Mouse (Mus musculus): ENCODE results near the gene Gm10719. TPM values are rescaled to one million over a fixed set of nuclear protein-coding genes. Genes with fewer than 3 reads are reported as not detected.
"Not testable (repeated sequence)": the region's sequence is repeated elsewhere in the genome, so short reads cannot be mapped to it uniquely, and the experiment has no call there.

The Gm10719 gene
- polyA plus RNA-seq, 1 experiment from 2014 or later, result 0.19 TPM

DNA sequence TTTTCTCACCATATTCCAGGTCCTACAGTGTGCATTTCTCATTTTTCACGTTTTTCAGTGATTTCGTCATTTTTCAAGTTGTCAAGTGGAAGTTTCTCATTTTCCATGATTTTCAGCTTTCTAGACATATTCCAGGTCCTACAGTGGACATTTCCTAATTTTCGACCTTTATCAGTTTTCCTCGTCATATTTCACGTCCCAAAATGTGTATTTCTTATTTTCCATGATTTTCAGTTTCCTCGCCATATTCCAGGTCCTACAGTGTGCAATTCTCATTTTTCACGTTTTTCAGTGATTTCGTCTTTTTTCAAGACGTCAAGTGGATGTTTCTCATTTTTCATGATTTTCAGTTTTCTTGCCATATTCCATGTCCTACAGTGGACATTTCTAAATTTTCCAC is 10.0 kb downstream of the Gm10719 start:
- H3K36me3 ChIP-seq; H3K27ac ChIP-seq; H3K9ac ChIP-seq; H3K9me3 ChIP-seq (replicated peaks); H3K27me3 ChIP-seq; H3K4me2 ChIP-seq; H3K4me1 ChIP-seq (replicated peaks); ATAC-seq (replicated peaks; ENCODE audit: insufficient number of reproducible peaks, insufficient read depth, low FRiP score, low read depth); H3K4me3 ChIP-seq: not testable (repeated sequence)
- WGBS, result 63% methylated on average over 9 of the region's 9 CpGs

DNA sequence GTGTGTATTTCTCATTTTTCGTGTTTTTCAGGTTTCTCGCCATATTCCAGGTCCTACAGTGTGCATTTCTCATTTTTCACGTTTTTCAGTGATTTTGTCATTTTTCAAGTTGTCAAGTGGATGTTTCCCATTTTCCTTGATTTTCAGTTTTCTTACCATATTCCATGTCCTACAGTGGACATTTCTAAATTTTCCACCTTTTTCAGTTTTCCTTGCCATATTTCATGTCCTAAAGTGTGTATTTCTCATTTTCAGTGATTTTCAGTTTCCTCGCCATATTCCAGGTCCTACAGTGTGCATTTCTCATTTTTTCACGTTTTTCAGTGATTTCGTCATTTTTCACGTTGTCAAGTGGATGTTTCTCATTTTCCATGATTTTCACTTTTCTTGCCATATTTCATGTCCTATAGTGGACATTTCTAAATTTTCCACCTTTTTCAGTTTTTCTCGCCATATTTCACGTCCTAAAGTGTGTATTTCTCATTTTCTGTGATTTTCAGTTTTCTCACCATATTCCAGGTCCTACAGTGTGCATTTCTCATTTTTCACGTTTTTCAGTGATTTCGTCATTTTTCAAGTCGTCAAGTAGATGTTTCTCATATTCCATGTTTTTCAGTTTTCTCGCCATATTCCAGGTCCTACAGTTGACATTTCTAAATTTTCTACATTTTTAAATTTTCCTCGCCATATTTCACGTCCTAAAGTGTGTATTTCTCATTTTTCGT is 12.2 kb downstream of the Gm10719 start:
- not testable (repeated sequence) for H3K27me3 ChIP-seq; H3K4me3 ChIP-seq; H3K4me1 ChIP-seq (replicated peaks); H3K9ac ChIP-seq; H3K36me3 ChIP-seq; H3K4me2 ChIP-seq; H3K27ac ChIP-seq; H3K9me3 ChIP-seq (replicated peaks); ATAC-seq (replicated peaks; ENCODE audit: insufficient number of reproducible peaks, insufficient read depth, low FRiP score, low read depth)
- 59% methylated on average over 13 of the region's 16 CpGs for WGBS

DNA sequence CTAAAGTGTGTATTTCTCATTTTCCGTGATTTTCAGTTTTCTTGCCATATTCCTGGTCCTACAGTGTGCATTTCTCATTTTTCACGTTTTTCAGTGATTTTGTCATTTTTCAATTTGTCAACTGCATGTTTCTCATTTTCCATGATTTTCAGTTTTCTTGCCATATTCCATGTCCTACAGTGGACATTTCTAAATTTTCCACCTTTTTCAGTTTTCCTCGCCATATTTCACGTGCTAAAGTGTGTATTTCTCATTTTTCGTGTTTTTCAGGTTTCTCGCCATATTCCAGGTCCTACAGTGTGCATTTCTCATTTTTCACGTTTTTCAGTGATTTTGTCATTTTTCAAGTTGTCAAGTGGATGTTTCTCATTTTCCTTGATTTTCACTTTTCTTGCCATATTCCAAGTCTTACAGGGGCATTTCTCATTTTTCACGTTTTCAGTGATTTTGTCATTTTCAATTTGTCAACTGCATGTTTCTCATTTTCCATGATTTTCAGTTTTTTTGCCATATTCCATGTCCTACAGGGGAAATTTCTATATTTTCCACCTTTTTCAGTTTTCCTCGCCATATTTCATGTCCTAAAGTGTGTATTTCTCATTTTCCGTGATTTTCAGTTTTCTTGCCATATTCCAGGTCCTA is 13.6 kb downstream of the Gm10719 start:
- WGBS, result 72% methylated on average over 4 of the region's 10 CpGs
- H3K27ac ChIP-seq; H3K36me3 ChIP-seq; H3K4me1 ChIP-seq (replicated peaks); H3K4me2 ChIP-seq; H3K27me3 ChIP-seq; H3K9ac ChIP-seq; H3K4me3 ChIP-seq; H3K9me3 ChIP-seq (replicated peaks); ATAC-seq (replicated peaks; ENCODE audit: insufficient number of reproducible peaks, insufficient read depth, low FRiP score, low read depth): not testable (repeated sequence)

DNA sequence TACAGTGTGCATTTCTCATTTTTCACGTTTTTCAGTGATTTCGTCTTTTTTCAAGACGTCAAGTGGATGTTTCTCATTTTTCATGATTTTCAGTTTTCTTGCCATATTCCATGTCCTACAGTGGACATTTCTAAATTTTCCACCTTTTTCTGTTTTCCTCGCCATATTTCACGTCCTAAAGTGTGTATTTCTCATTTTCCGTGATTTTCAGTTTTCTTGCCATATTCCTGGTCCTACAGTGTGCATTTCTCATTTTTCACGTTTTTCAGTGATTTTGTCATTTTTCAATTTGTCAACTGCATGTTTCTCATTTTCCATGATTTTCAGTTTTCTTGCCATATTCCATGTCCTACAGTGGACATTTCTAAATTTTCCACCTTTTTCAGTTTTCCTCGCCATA is 17.1 kb downstream of the Gm10719 start, which contains the start of gene Gm17535:
TSS of gene Gm17535 (plus strand) at position 301 of the 400 bp plus-strand sequence.
- 47% methylated on average over 1 of the region's 8 CpGs for WGBS
- not testable (repeated sequence) for H3K36me3 ChIP-seq; H3K4me1 ChIP-seq (replicated peaks); H3K4me2 ChIP-seq; ATAC-seq (replicated peaks; ENCODE audit: insufficient number of reproducible peaks, insufficient read depth, low FRiP score, low read depth); H3K27me3 ChIP-seq; H3K27ac ChIP-seq; H3K9ac ChIP-seq; H3K9me3 ChIP-seq (replicated peaks); H3K4me3 ChIP-seq

DNA sequence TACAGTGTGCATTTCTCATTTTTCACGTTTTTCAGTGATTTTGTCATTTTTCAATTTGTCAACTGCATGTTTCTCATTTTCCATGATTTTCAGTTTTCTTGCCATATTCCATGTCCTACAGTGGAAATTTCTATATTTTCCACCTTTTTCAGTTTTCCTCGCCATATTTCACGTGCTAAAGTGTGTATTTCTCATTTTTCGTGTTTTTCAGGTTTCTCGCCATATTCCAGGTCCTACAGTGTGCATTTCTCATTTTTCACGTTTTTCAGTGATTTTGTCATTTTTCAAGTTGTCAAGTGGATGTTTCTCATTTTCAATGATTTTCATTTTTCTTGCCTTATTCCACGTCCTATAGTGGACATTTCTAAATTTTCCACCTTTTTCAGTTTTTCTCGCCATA is 19.4 kb downstream of the Gm10719 start, which contains the start of gene Gm10715:
TSS of gene Gm10715 (plus strand) at position 301 of the 400 bp plus-strand sequence.
- H3K4me3 ChIP-seq; H3K27ac ChIP-seq; H3K36me3 ChIP-seq; H3K9ac ChIP-seq; H3K4me1 ChIP-seq (replicated peaks); H3K9me3 ChIP-seq (replicated peaks); H3K27me3 ChIP-seq; H3K4me2 ChIP-seq; ATAC-seq (replicated peaks; ENCODE audit: insufficient number of reproducible peaks, insufficient read depth, low FRiP score, low read depth): not testable (repeated sequence)
- WGBS, result 73% methylated on average over 8 of the region's 8 CpGs

DNA sequence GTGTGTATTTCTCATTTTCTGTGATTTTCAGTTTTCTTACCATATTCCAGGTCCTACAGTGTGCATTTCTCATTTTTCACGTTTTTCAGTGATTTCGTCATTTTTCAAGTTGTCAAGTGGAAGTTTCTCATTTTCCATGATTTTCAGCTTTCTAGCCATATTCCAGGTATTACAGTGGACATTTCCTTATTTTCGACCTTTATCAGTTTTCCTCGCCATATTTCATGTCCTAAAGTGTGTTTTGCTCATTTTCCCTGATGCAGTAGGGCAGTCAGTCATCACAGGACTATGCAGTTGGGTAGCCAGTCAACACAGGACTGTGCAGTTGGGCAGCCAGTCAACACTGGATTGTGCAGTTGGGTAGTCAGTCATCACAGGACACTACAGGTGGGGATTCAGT is 21.0 kb downstream of the Gm10719 start:
- not testable (repeated sequence) for H3K9ac ChIP-seq; H3K27me3 ChIP-seq; H3K36me3 ChIP-seq; ATAC-seq (replicated peaks; ENCODE audit: insufficient number of reproducible peaks, insufficient read depth, low FRiP score, low read depth); H3K4me2 ChIP-seq; H3K9me3 ChIP-seq (replicated peaks); H3K4me3 ChIP-seq; H3K4me1 ChIP-seq (replicated peaks); H3K27ac ChIP-seq
- 57% methylated on average over 4 of the region's 4 CpGs for WGBS

Small RNA genes within 50 kb of the gene (microRNA-seq; reads per million reads assigned to microRNA genes)
- not detected for gene Mir101c

Other genes with a start within 250 kb of the Gm10719 start
- not detected in 2 replicates for gene Gm10722, start 16.5 kb upstream of the Gm10719 start, polyA plus RNA-seq (2015; fragmentation: Nextera tagmentation; extraction: Ambion mirVana)
- not detected in 2 replicates for gene Gm11168, start 14.1 kb upstream of the Gm10719 start, polyA plus RNA-seq (2015; fragmentation: Nextera tagmentation; extraction: Ambion mirVana)
- gene Gm10721, start 4.3 kb upstream of the Gm10719 start, polyA plus RNA-seq (2015; fragmentation: Nextera tagmentation; extraction: Ambion mirVana), result not detected in 2 replicates
- 0.23 TPM in 1 of 2 replicates, not detected in the other for gene Gm10720, start 1.8 kb upstream of the Gm10719 start, polyA plus RNA-seq (2015; fragmentation: Nextera tagmentation; extraction: Ambion mirVana)
- 0.54 TPM in 1 of 2 replicates, not detected in the other for gene Gm10718, start 6.1 kb downstream of the Gm10719 start, polyA plus RNA-seq (2015; fragmentation: Nextera tagmentation; extraction: Ambion mirVana)
- 0.22 TPM in 1 of 2 replicates, not detected in the other for gene Gm10717, start 8.0 kb downstream of the Gm10719 start, polyA plus RNA-seq (2015; fragmentation: Nextera tagmentation; extraction: Ambion mirVana)
- gene Gm17535, start 17.2 kb downstream of the Gm10719 start, polyA plus RNA-seq (2015; fragmentation: Nextera tagmentation; extraction: Ambion mirVana), result not detected in 2 replicates
- gene Gm10715, start 19.5 kb downstream of the Gm10719 start, polyA plus RNA-seq (2015; fragmentation: Nextera tagmentation; extraction: Ambion mirVana), result not detected in 2 replicates

Data from heart, embryonic 15.5 days (tissue).